Mouse (Mus musculus) liver, postnatal 0 days (tissue): ENCODE measurements around the gene Depdc1b. TPM values are rescaled to one million over a fixed set of nuclear protein-coding genes. Genes with fewer than 3 reads are reported as not detected.

Experiments used
- ATAC-seq: fragments of 200-750 bp; cut with Nextera tagmentation; 2 replicates; pipeline ENCODE4 v1.8.0; 2017; ENCODE audit warnings: mild to moderate bottlenecking, moderate library complexity
- DNase-seq: peaks from one replicate; pipeline ENCODE4 v3.0.0-alpha.2; 2016
- H3K27ac ChIP-seq: fragments of 300-500 bp; sonication (generic); 2 replicates; pipeline ENCODE4 v1.5.1; 2014; ENCODE audit warnings: antibody characterized with exemption, moderate library complexity, mild to moderate bottlenecking, low read depth
- H3K27me3 ChIP-seq: fragments of 300-500 bp; sonication (generic); 2 replicates; pipeline ENCODE4 v1.6.1; 2014; ENCODE audit warnings: low read length, control low read depth, mixed read lengths; ENCODE audit not compliant: insufficient read depth
- H3K36me3 ChIP-seq: fragments of 300-500 bp; sonication (generic); replicated peaks from 2 replicates; pipeline ENCODE4 v1.6.1; 2014; ENCODE audit warnings: mild to moderate bottlenecking, control low read depth, low read length, moderate library complexity, mixed read lengths; ENCODE audit not compliant: insufficient read depth
- H3K4me1 ChIP-seq: fragments of 300-500 bp; sonication (generic); 2 replicates; pipeline ENCODE4 v1.6.1; 2014; ENCODE audit warnings: antibody characterized with exemption, mild to moderate bottlenecking, control low read depth; ENCODE audit not compliant: insufficient read depth
- H3K4me2 ChIP-seq: fragments of 300-500 bp; sonication (generic); 2 replicates; pipeline ENCODE4 v1.6.1; 2014; ENCODE audit warnings: low read depth, mild to moderate bottlenecking, low read length, moderate library complexity, mixed read lengths
- H3K4me3 ChIP-seq: fragments of 300-500 bp; sonication (generic); 2 replicates; pipeline ENCODE4 v1.5.1; 2014; ENCODE audit warnings: low read depth, low read length
- H3K9ac ChIP-seq: fragments of 300-500 bp; sonication (generic); replicated peaks from 2 replicates; pipeline ENCODE4 v1.6.1; 2014; ENCODE audit warnings: mild to moderate bottlenecking, moderate library complexity
- H3K9me3 ChIP-seq: fragments of 300-500 bp; sonication (generic); 2 replicates; pipeline ENCODE4 v1.6.1; 2016; ENCODE audit warnings: mild to moderate bottlenecking, control low read depth, low read length, mixed read lengths
- CTCF ChIP-seq: sonication (generic); IDR thresholded peaks from 2 replicates; pipeline ENCODE4 v1.5.1; 2016; ENCODE audit warnings: antibody characterized with exemption, low read depth
- EP300 ChIP-seq: IDR thresholded peaks from 2 replicates; pipeline ENCODE4 v1.6.1; 2016; ENCODE audit warnings: antibody characterized with exemption, low read depth, mild to moderate bottlenecking
- WGBS: fragments of 180-500 bp; shearing (Covaris S2); extraction: QIAGEN DNeasy Blood & Tissue Kit; methylation state at CpG from one replicate; pipeline ENCODE4 v1.1.7; 2014; ENCODE audit not compliant: insufficient replicate concordance; 5-methylcytosine and 5-hydroxymethylcytosine counted together
- polyA plus RNA-seq: library from polyadenylated mRNA; unstranded; fragments of >200 nt; fragmentation: Nextera tagmentation; extraction: Ambion mirVana; gene quantifications from 2 replicates; pipeline ENCODE4 v1.2.1, GENCODE M21; 2015

Depdc1b gene
- polyA plus RNA-seq, 1 experiment from 2014 or later = 6.5 TPM

- Histone ChIP-seq H3K27me3 (no peaks in the 10 kb centered on the region), H3K27ac (no peak overlapping the region), H3K4me2 (no peak overlapping the region), H3K4me3 (no peak overlapping the region), H3K9me3 (no peaks in the 10 kb centered on the region), H3K9ac (no peak overlapping the region), H3K4me1 (no peaks in the 10 kb centered on the region), H3K36me3 (no peaks in the 10 kb centered on the region)
- DNase-seq = no peak
- 48% methylated on average over 6 of the region's 6 CpGs for WGBS
- no peak for ATAC-seq
- TF ChIP-seq EP300 = no peak
- no peak for TF ChIP-seq CTCF
These were observed 137.2 kb downstream of the Depdc1b start for GRCm38 (mm10) chr13:108453064-108453919.

Other genes with a start within 250 kb of the Depdc1b start
- gene Ndufaf2, start 157.7 kb upstream of the Depdc1b start, polyA plus RNA-seq = 39.5 and 40.5 TPM in 2 replicates
- 3.9 and 4.9 TPM in 2 replicates for gene Ercc8, start 157.6 kb upstream of the Depdc1b start, polyA plus RNA-seq
- gene Elovl7, start 101.9 kb upstream of the Depdc1b start, polyA plus RNA-seq = 3.6 and 3.7 TPM in 2 replicates
- gene Pde4d, start 133.6 kb downstream of the Depdc1b start, polyA plus RNA-seq = 5.4 and 6.1 TPM in 2 replicates